Mouse (Mus musculus) Patski (cell line): ENCODE results near the gene Ilk. TPM values are rescaled to one million over a fixed set of nuclear protein-coding genes. Genes with fewer than 3 reads are reported as not detected.
"Not testable (repeated sequence)": the region's sequence is repeated elsewhere in the genome, so short reads cannot be mapped to it uniquely, and the experiment has no call there.

Experiments used
- ATAC-seq: fragments of 100-300 bp; one replicate; pipeline ENCODE4 v1.8.0; 2021
- CTCF ChIA-PET: fragments of 350-600 bp; sonication (Branson Sonifier 250); formaldehyde crosslinking; loops from one replicate; lab custom pipeline; 2022; ENCODE audit warnings: inconsistent platforms; lab: Charles Lee
- POLR2A ChIA-PET: fragments of 350-600 bp; sonication (Branson Sonifier 250); formaldehyde crosslinking; loops from one replicate; lab custom pipeline; 2022; ENCODE audit warnings: antibody characterized with exemption, inconsistent platforms; lab: Charles Lee
- DNase-seq: peaks from one replicate; pipeline ENCODE4 v3.0.0-alpha.2; 2011; ENCODE audit warnings: low read depth, low spot score
- H3K27me3 ChIP-seq: fragments of 371-371 bp; one replicate; pipeline ENCODE4 v1.5.1; 2021
- CTCF ChIP-seq: fragments of 100-300 bp; IDR thresholded peaks from one replicate; pipeline ENCODE4 v1.5.1; 2021
- in situ Hi-C: fragments of 300-500 bp; cut with MboI; formaldehyde crosslinking; loops from 3 replicates; pipeline ENCODE4 v1.11.1; 2018; ENCODE audit warnings: low pct_unique_long_range_greater_than_20kb, mixed read lengths
- polyA plus RNA-seq: library from polyadenylated mRNA; unstranded; gene quantifications from one replicate; pipeline ENCODE4 v1.2.3, GENCODE M21; 2021

Ilk gene
- polyA plus RNA-seq, 1 experiment from 2014 or later: 218 TPM

DNA sequence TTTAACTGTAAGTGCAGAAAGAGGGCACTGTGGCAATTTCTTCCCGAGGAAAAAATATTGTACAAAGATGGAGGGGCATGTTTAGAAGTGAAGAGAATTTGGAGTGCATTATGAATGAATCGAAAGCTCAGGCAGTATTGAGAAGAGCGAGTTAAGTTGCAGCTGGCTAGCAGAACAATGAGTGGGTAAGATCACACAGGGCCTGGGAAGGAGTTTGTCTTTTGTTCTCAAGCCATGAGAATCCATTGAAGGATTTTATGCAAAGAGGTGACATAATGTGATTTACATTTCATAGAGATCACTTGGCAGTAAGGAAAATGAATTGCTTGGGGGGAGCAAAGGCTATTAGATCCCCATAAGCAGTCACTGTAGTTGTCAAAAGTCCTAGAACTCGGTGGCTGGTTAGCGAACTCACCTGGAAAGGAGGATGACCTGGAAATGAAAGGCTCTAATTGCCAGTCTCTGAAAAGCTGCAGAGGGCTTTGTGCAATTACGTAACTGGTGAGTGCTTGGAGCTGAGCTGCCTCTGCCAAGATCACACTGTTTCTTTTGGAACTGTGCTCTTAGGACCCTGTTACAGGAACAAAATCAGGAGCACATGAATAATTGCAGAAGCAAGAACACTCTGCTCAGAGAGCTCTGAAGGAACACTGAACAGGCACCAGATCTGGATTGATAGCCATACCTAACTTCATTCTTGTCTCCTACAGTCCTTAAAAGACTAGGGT lies 7.5 kb upstream of the Ilk start:
- POLR2A ChIA-PET: no interaction called here
- in situ Hi-C loops: no loop called here
- H3K27me3 ChIP-seq: no peaks in the 10 kb centered on the region
- DNase-seq: no peak
- no peak for TF ChIP-seq CTCF
- no peak for ATAC-seq
- CTCF ChIA-PET: no interaction called here

DNA sequence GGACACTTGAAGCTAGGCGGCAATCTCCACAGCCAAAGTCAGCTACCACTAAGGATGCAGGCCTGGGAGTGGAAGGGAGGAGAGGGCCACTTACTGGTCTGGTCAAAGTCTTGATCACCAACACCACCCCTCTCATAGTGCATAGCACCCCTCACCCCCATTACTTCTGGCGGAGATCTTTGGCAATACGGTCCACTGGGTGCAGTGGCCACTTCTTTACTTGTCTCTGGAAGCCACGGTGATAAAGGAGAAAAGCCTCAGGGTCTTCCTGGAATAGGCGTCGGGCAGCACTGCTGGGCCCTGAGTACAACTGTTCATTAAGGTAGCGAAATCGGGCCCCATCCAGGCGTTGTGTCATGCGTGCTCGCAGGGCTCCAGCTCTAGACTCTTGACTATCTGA lies 2.6 kb upstream of the Ilk start:
- TF ChIP-seq CTCF: no peak
- in situ Hi-C loops: loop anchor here (10.0 kb wide), 2 partner anchors 179 to 339 kb away; partner anchors contain the start of gene Smpd1
- DNase-seq: no peak
- ChIA-PET CTCF (interaction anchor here (1.0 kb wide), 1 partner anchor 74 kb away, joined by 3 read pairs; no protein-coding TSS in a partner anchor), POLR2A (no interaction called here)
- no peak for ATAC-seq
- no peaks in the 10 kb centered on the region for H3K27me3 ChIP-seq

DNA sequence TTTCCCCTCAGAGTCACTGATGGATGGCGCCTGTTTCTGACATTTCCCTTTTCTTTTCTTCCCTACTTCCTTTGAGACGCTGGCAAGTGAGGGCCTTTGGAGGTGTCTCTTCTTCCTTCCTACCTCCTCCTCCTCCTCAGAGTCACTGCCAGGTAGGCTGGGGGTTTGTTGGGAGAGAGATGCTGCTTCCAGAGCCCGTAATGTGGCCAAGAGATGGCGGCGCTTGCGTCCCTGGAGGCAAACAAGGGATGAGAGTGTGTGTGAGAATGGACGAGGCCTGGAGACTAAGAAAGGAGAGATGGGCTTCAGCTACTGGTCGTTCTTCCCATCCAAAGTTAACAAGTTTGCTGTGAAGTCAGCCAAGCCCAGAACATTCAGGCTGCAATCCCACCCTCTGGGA lies 1.6 kb upstream of the Ilk start:
- no peak for DNase-seq
- CTCF ChIA-PET: interaction anchor here (1.2 to 2.1 kb wide), 2 partner anchors 8 to 15 kb away, joined by 3 to 9 read pairs; no protein-coding TSS in a partner anchor
- POLR2A ChIA-PET: no interaction called here
- ATAC-seq: no peak
- no peaks in the 10 kb centered on the region for H3K27me3 ChIP-seq
- TF ChIP-seq CTCF: no peak
- in situ Hi-C loops: loop anchor here (5.0 to 10.0 kb wide), 3 partner anchors 93 to 340 kb away; partner anchors contain the start of genes Arfip2, Gm45799, Smpd1 and Timm10b

DNA sequence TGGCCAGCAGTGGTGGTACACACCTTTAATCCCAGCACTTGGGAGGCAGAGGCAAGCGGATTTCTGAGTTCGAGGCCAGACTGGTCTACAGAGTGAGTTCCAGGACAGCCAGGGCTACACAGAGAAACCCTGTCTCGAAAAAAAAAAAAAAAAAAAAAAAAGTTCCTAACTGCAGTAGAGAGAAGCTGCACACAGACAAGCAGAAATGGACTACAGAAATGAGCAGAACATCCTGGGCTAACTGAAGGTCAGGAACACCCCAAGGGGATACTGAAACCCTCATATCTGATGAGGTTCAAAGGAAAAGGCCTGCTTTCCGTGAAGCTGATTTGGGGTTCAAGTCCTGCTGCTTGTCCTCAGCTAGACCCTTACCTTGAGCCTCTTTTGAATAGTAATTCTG lies 928 bp upstream of the Ilk start:
- DNase-seq, ATAC-seq, H3K27me3 ChIP-seq: not testable (repeated sequence)
- in situ Hi-C loops: loop anchor here (5.0 to 10.0 kb wide), 3 partner anchors 93 to 341 kb away; partner anchors contain the start of genes Arfip2, Gm45799, Smpd1 and Timm10b
- ChIA-PET CTCF (interaction anchor here (0.8 to 2.1 kb wide), 3 partner anchors 9 to 72 kb away, joined by 3 to 9 read pairs (median 3); no protein-coding TSS in a partner anchor), POLR2A (interaction anchor here (0.9 to 1.1 kb wide), 2 partner anchors 9 to 75 kb away, joined by 3 to 5 read pairs; partner anchors contain the start of gene Mrpl17)

DNA sequence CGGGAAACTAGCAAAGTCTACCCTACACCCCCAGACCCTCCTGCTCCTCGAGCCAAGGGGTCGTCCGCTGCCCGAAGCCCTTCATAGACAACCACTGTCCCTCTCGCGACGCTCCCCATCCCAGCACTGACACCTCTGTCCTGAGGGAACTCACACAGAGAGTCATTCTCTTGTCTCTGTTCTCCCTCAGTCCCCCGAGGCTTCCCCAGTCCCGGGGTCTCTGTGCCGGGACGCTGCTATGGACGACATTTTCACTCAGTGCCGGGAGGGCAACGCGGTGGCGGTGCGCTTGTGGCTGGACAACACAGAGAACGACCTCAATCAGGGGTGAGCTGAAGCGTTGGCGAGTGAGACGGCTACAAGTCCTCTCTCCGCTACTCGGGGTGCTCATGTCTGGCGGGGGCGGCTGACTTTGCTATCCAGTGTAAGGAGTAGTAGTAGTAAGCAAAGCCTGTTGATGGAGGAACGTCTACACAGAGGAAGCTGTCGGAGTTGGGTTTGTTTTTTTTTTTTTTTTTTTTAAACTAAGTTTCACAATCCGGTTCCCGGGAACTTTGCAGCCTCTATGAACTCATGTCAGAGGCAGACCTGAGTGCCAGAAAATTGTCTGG lies 624 bp downstream of the Ilk start, which contains the start of gene Rrp8:
Rrp8 (minus strand) TSS at position 475 of the 611 bp plus-strand sequence.
- TF ChIP-seq CTCF: no peak
- peak; percentile 24 for ATAC-seq
- in situ Hi-C loops: loop anchor here (5.0 to 10.0 kb wide), 3 partner anchors 95 to 342 kb away; partner anchors contain the start of genes Arfip2, Gm45799, Smpd1 and Timm10b
- no peak for DNase-seq
- POLR2A ChIA-PET: interaction anchor here (0.7 to 1.6 kb wide), 2 partner anchors 71 to 75 kb away, joined by 4 to 7 read pairs; no protein-coding TSS in a partner anchor
- CTCF ChIA-PET: interaction anchor here (0.7 to 1.0 kb wide), 2 partner anchors 15 to 203 kb away, joined by 3 read pairs; partner anchors contain the start of gene Tpp1
- no peaks in the 10 kb centered on the region for H3K27me3 ChIP-seq

DNA sequence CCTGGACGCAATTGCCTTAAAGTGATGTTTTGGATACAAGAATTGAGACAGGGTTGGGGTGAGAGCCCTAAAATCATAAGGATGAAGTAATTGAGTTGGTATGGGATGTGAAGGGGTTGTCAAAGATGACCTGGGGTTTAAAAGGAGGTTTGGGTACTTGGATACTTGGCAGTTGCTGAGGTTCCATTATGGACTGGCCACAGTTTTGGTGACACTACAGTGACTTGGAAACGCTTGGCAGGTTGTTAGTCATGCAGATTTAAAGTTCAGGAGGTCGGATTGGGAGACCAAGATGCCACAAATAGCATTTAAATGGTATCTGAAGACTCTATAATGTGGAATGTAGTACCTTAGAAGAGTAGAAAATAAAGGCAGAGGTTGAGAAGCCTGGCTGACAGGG lies 1.3 kb downstream of the Ilk start:
- no peak for ATAC-seq
- CTCF ChIA-PET: interaction anchor here (1.1 to 2.6 kb wide), 2 partner anchors 73 to 79 kb away, joined by 3 to 10 read pairs; partner anchors contain the start of gene Mrpl17
- POLR2A ChIA-PET: interaction anchor here (0.7 to 1.6 kb wide), 2 partner anchors 70 to 74 kb away, joined by 4 to 7 read pairs; no protein-coding TSS in a partner anchor
- no peak for TF ChIP-seq CTCF
- H3K27me3 ChIP-seq: no peaks in the 10 kb centered on the region
- DNase-seq: no peak
- in situ Hi-C loops: loop anchor here (5.0 to 10.0 kb wide), 3 partner anchors 95 to 343 kb away; partner anchors contain the start of genes Arfip2, Gm45799, Smpd1 and Timm10b

DNA sequence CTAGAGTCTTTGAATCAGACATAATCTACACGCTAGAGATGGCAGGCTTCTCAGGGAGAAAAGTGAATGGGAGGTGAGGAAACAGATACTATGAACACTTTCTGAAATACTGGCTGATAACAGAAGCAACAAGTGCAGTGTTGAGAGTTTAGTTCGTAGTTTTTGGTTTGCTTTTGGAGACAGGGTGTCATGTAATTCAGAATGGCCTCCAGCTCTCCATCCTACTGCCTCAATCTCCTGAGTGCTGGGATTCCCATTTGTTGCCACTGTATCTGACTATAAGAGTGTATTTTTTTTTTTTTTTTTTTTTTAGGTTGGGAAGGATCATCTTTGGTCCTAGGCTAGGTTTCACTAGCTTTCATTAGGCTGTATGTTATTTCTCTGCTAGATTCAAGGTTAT lies 1.9 kb downstream of the Ilk start:
- DNase-seq: no peak
- ATAC-seq: no peak
- ChIA-PET CTCF (interaction anchor here (0.8 to 2.6 kb wide), 5 partner anchors 13 to 79 kb away, joined by 3 to 10 read pairs (median 3); partner anchors contain the start of gene Mrpl17), POLR2A (interaction anchor here (0.7 to 1.6 kb wide), 4 partner anchors 13 to 75 kb away, joined by 4 to 5 read pairs (median 4); partner anchors contain the start of gene Mrpl17)
- TF ChIP-seq CTCF: no peak
- in situ Hi-C loops: loop anchor here (5.0 to 10.0 kb wide), 3 partner anchors 96 to 343 kb away; partner anchors contain the start of genes Arfip2, Gm45799, Smpd1 and Timm10b
- H3K27me3 ChIP-seq: no peaks in the 10 kb centered on the region

DNA sequence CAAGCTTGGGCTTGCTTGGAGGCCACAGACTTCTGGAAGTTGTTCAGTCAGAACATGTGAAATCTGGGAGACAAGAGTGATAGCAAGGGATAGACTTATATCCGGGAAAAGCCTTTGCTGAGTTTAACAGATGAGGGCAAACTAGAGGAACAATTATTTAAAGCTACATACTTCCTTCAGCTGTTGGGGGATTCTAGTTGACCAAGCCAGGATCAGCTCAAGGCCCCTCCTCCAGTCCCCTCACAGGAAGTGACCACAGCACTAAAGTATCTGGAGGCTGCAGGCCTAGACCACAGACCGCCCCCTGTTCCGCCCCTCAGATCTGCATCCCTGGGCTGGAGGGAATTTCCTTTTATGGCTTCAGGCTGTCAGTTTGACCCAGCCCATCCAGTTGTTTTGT lies 2.6 kb downstream of the Ilk start:
- TF ChIP-seq CTCF: no peak
- ChIA-PET POLR2A (interaction anchor here (0.7 to 1.6 kb wide), 4 partner anchors 12 to 75 kb away, joined by 4 to 5 read pairs (median 4); partner anchors contain the start of gene Mrpl17), CTCF (interaction anchor here (0.8 to 2.6 kb wide), 6 partner anchors 12 to 88 kb away, joined by 3 to 10 read pairs (median 3); partner anchors contain the start of genes Dnhd1 and Mrpl17)
- ATAC-seq (peak; percentile 78), DNase-seq (no peak)
- no peaks in the 10 kb centered on the region for H3K27me3 ChIP-seq
- in situ Hi-C loops: loop anchor here (5.0 to 10.0 kb wide), 3 partner anchors 97 to 344 kb away; partner anchors contain the start of genes Arfip2, Gm45799, Smpd1 and Timm10b

DNA sequence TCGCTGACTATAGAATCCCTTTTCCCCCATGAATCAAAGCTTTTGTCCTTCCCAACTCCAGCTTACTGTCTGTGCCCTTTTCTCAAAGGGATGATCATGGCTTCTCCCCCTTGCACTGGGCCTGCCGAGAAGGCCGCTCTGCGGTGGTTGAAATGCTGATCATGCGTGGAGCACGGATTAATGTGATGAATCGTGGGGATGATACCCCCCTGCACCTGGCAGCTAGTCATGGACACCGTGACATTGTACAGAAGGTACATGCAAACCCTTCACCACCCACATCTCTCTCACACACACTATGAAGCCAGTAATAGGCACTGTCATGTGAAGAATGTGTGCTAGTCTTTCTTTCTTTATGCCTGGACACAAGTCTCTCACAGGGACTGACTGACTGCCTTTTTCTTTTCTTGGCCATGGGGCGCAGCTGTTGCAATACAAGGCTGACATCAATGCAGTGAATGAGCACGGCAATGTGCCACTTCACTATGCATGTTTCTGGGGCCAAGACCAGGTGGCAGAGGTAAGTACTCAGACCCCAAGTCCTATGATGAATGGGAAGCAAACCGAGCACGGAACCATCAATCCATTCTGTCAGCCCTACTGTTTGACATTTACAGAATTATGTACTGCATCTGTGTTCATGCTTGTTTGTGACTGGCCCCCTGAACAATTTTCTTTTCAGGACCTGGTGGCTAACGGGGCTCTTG lies 3.9 kb downstream of the Ilk start:
- in situ Hi-C loops: no loop called here
- CTCF ChIA-PET: interaction anchor here (0.9 to 2.6 kb wide), 5 partner anchors 12 to 89 kb away, joined by 3 to 10 read pairs (median 3); partner anchors contain the start of genes Dnhd1, Mrpl17 and Tpp1
- ATAC-seq: no peak
- DNase-seq: no peak
- POLR2A ChIA-PET: no interaction called here
- no peak for TF ChIP-seq CTCF
- no peaks in the 10 kb centered on the region for H3K27me3 ChIP-seq
